Mouse (Mus musculus): Measurements from ENCODE around the gene Galm. TPM values are rescaled to one million over a fixed set of nuclear protein-coding genes. Genes with fewer than 3 reads are reported as not detected.
"Not testable (repeated sequence)": the region's sequence is repeated elsewhere in the genome, so short reads cannot be mapped to it uniquely, and the experiment has no call there.

The Galm gene
- polyA plus RNA-seq, 1 experiment, result 2.4 TPM

GRCm38 (mm10) chr17:80160454-80160853 is 33.2 kb downstream of the Galm start:
- peak; percentile 54 to 66 for DNase-seq (ENCODE audit: extremely low spot score in 1 of 2, low spot score in 1 of 2)

- no peak for DNase-seq (ENCODE audit: extremely low spot score in 1 of 2, low spot score in 1 of 2)
Measured at GRCm38 (mm10) chr17:80163991-80164390, 36.7 kb downstream of the Galm start.

- DNase-seq (ENCODE audit: extremely low spot score in 1 of 2, low spot score in 1 of 2), result peak; percentile 79 to 85
Measured at GRCm38 (mm10) chr17:80165741-80166140, 38.5 kb downstream of the Galm start.

- peak in 1 of 2 experiments; percentile 59 for DNase-seq (ENCODE audit: extremely low spot score in 1 of 2, low spot score in 1 of 2)
Measured at GRCm38 (mm10) chr17:80166346-80166745, 39.1 kb downstream of the Galm start.

GRCm38 (mm10) chr17:80167436-80167835 is 40.2 kb downstream of the Galm start:
- DNase-seq (ENCODE audit: extremely low spot score in 1 of 2, low spot score in 1 of 2), result no peak

GRCm38 (mm10) chr17:80167851-80168251 is 40.6 kb downstream of the Galm start:
- peak in 1 of 2 experiments; percentile 70 for DNase-seq (ENCODE audit: extremely low spot score in 1 of 2, low spot score in 1 of 2)

GRCm38 (mm10) chr17:80168425-80169182 is 41.3 kb downstream of the Galm start:
- peak; percentile 76 for DNase-seq (ENCODE audit: extremely low spot score in 1 of 2, low spot score in 1 of 2)

- no peak for DNase-seq (ENCODE audit: extremely low spot score in 1 of 2, low spot score in 1 of 2)
Measured at GRCm38 (mm10) chr17:80169792-80170191, 42.5 kb downstream of the Galm start.

- DNase-seq (ENCODE audit: extremely low spot score in 1 of 2, low spot score in 1 of 2), result no peak
Measured at GRCm38 (mm10) chr17:80170951-80171350, 43.7 kb downstream of the Galm start.

GRCm38 (mm10) chr17:80171948-80172347 is 44.7 kb downstream of the Galm start:
- DNase-seq (ENCODE audit: extremely low spot score in 1 of 2, low spot score in 1 of 2), result no peak

GRCm38 (mm10) chr17:80172761-80173160 is 45.5 kb downstream of the Galm start:
- no peak for DNase-seq (ENCODE audit: extremely low spot score in 1 of 2, low spot score in 1 of 2)

GRCm38 (mm10) chr17:80173708-80174107 is 46.4 kb downstream of the Galm start:
- no peak for DNase-seq (ENCODE audit: extremely low spot score in 1 of 2, low spot score in 1 of 2)

GRCm38 (mm10) chr17:80174146-80174545 is 46.9 kb downstream of the Galm start:
- no peak for DNase-seq (ENCODE audit: extremely low spot score in 1 of 2, low spot score in 1 of 2)

GRCm38 (mm10) chr17:80174699-80175385 is 47.6 kb downstream of the Galm start:
- DNase-seq (ENCODE audit: extremely low spot score in 1 of 2, low spot score in 1 of 2), result no peak

GRCm38 (mm10) chr17:80175386-80175739 is 48.1 kb downstream of the Galm start:
- no peak for DNase-seq (ENCODE audit: extremely low spot score in 1 of 2, low spot score in 1 of 2)

GRCm38 (mm10) chr17:80175966-80176365 is 48.7 kb downstream of the Galm start:
- DNase-seq (ENCODE audit: extremely low spot score in 1 of 2, low spot score in 1 of 2), result no peak

GRCm38 (mm10) chr17:80178846-80179245 is 51.6 kb downstream of the Galm start:
- DNase-seq (ENCODE audit: extremely low spot score in 1 of 2, low spot score in 1 of 2), result not testable (repeated sequence)

- peak; percentile 51 to 86 for DNase-seq (ENCODE audit: extremely low spot score in 1 of 2, low spot score in 1 of 2)
Measured at GRCm38 (mm10) chr17:80179959-80180358, 52.7 kb downstream of the Galm start.

- no peak for DNase-seq (ENCODE audit: extremely low spot score in 1 of 2, low spot score in 1 of 2)
Measured at GRCm38 (mm10) chr17:80180468-80180867, 53.2 kb downstream of the Galm start.

GRCm38 (mm10) chr17:80183615-80184014 is 56.3 kb downstream of the Galm start:
- no peak for DNase-seq (ENCODE audit: extremely low spot score in 1 of 2, low spot score in 1 of 2)

GRCm38 (mm10) chr17:80193075-80193474 is 65.8 kb downstream of the Galm start:
- DNase-seq (ENCODE audit: extremely low spot score in 1 of 2, low spot score in 1 of 2), result peak in 1 of 2 experiments; percentile 73

Data from frontal cortex, adult 2 months (tissue).